Mouse (Mus musculus) limb, embryonic 15.5 days (tissue): ENCODE data around the gene Tyk2. TPM values are rescaled to one million over a fixed set of nuclear protein-coding genes. Genes with fewer than 3 reads are reported as not detected.

Experiments used
- ATAC-seq: fragments of 200-750 bp; cut with Nextera tagmentation; 2 replicates; pipeline ENCODE4 v1.8.0; 2017; ENCODE audit warnings: low read depth, moderate TSS enrichment; ENCODE audit not compliant: insufficient number of reproducible peaks, low FRiP score, low TSS enrichment
- H3K27ac ChIP-seq: fragments of 300-500 bp; sonication (generic); 2 replicates; pipeline ENCODE4 v1.5.1; 2015; ENCODE audit warnings: moderate library complexity, mild to moderate bottlenecking, inconsistent platforms
- H3K27me3 ChIP-seq: fragments of 300-500 bp; sonication (generic); 2 replicates; pipeline ENCODE4 v1.6.1; 2015; ENCODE audit warnings: inconsistent platforms
- H3K36me3 ChIP-seq: fragments of 300-500 bp; sonication (generic); 2 replicates; pipeline ENCODE4 v1.6.1; 2015; ENCODE audit warnings: inconsistent platforms
- H3K4me1 ChIP-seq: fragments of 300-500 bp; sonication (generic); 2 replicates; pipeline ENCODE4 v1.6.1; 2015; ENCODE audit warnings: inconsistent platforms
- H3K4me2 ChIP-seq: fragments of 300-500 bp; sonication (generic); 2 replicates; pipeline ENCODE4 v1.6.1; 2015; ENCODE audit warnings: mild to moderate bottlenecking, inconsistent platforms
- H3K4me3 ChIP-seq: fragments of 300-500 bp; sonication (generic); 2 replicates; pipeline ENCODE4 v1.5.1; 2015; ENCODE audit warnings: mild to moderate bottlenecking, inconsistent platforms
- H3K9ac ChIP-seq: fragments of 300-500 bp; sonication (generic); 2 replicates; pipeline ENCODE4 v1.6.1; 2015; ENCODE audit warnings: inconsistent platforms
- H3K9me3 ChIP-seq: fragments of 300-500 bp; sonication (generic); 2 replicates; pipeline ENCODE4 v1.6.1; 2016; ENCODE audit warnings: inconsistent platforms
- WGBS: fragments of 180-500 bp; shearing (Covaris S2); methylation state at CpG from one replicate; pipeline ENCODE4 v1.1.7; 2015; 5-methylcytosine and 5-hydroxymethylcytosine counted together
- polyA plus RNA-seq: library from polyadenylated mRNA; unstranded; fragments of >200 nt; fragmentation: Nextera tagmentation; extraction: Ambion mirVana; gene quantifications from 2 replicates; pipeline ENCODE4 v1.2.1, GENCODE M21; 2015

The Tyk2 gene
- polyA plus RNA-seq, 1 experiment from 2014 or later, result 13.1 TPM

GRCm38 (mm10) chr9:21125502-21126258, 5.4 kb downstream of the Tyk2 start:
- peaks cover 61% of the 10 kb centered on the region for H3K36me3 ChIP-seq
- ATAC-seq, result no peak
- H3K27ac ChIP-seq, result no peak overlapping the region

GRCm38 (mm10) chr9:21124837-21125236, 6.2 kb downstream of the Tyk2 start:
- H3K27me3 ChIP-seq, result no peaks in the 10 kb centered on the region
- H3K27ac ChIP-seq, result no peak overlapping the region
- H3K9me3 ChIP-seq, result no peaks in the 10 kb centered on the region
- ATAC-seq, result no peak
- WGBS, result 83% methylated on average over 5 of the region's 5 CpGs
- no peak overlapping the region for H3K4me2 ChIP-seq
- H3K4me1 ChIP-seq, result 0 out of 2 replicates have a peak, but pooled peaks cover 1% of the 10 kb centered on the region
- H3K4me3 ChIP-seq, result no peak overlapping the region
- H3K9ac ChIP-seq, result no peak overlapping the region
- H3K36me3 ChIP-seq, result peaks cover 70% of the 10 kb centered on the region

More at GRCm38 (mm10) chr9:21125502-21126258, 5.4 kb downstream of the Tyk2 start:
- 84% methylated on average over 9 of the region's 9 CpGs for WGBS
- Histone ChIP-seq H3K4me1 (peaks cover 10% of the 10 kb centered on the region), H3K9me3 (no peaks in the 10 kb centered on the region), H3K9ac (no peak overlapping the region), H3K4me2 (no peak overlapping the region), H3K27me3 (no peaks in the 10 kb centered on the region), H3K4me3 (no peak overlapping the region)

GRCm38 (mm10) chr9:21121483-21121882, 9.6 kb downstream of the Tyk2 start:
- peaks cover 61% of the 10 kb centered on the region for H3K36me3 ChIP-seq
- no peak overlapping the region for H3K4me2 ChIP-seq
- no peak; the same call in 1 of the 2 replicates for ATAC-seq
- H3K9me3 ChIP-seq, result no peaks in the 10 kb centered on the region
- H3K9ac ChIP-seq, result no peak overlapping the region
- no peak overlapping the region for H3K27ac ChIP-seq
- no peaks in the 10 kb centered on the region for H3K27me3 ChIP-seq
- no peak overlapping the region for H3K4me3 ChIP-seq
- H3K4me1 ChIP-seq, result no peaks in the 10 kb centered on the region
- WGBS, result 83% methylated on average over 16 of the region's 16 CpGs

GRCm38 (mm10) chr9:21117073-21117472, 14.0 kb downstream of the Tyk2 start:
- no peaks in the 10 kb centered on the region for H3K9me3 ChIP-seq
- H3K27ac ChIP-seq, result no peak overlapping the region
- H3K27me3 ChIP-seq, result no peaks in the 10 kb centered on the region
- peaks cover 51% of the 10 kb centered on the region for H3K36me3 ChIP-seq
- WGBS, result 74% methylated on average over 6 of the region's 6 CpGs
- no peak overlapping the region for H3K4me2 ChIP-seq
- H3K9ac ChIP-seq, result no peak overlapping the region
- H3K4me1 ChIP-seq, result no peaks in the 10 kb centered on the region
- no peak for ATAC-seq
- no peak overlapping the region for H3K4me3 ChIP-seq

- Histone ChIP-seq H3K4me1 (no peaks in the 10 kb centered on the region), H3K9me3 (no peaks in the 10 kb centered on the region), H3K36me3 (peaks cover 42% of the 10 kb centered on the region), H3K27ac (no peak overlapping the region), H3K4me3 (no peak overlapping the region), H3K27me3 (no peaks in the 10 kb centered on the region), H3K4me2 (no peak overlapping the region), H3K9ac (no peak overlapping the region)
- no peak for ATAC-seq
- WGBS, result 88% methylated on average over 8 of the region's 8 CpGs
Observed at GRCm38 (mm10) chr9:21115105-21115504, 15.9 kb downstream of the Tyk2 start.

- Histone ChIP-seq H3K27ac (no peak overlapping the region), H3K4me2 (no peak overlapping the region), H3K9ac (no peak overlapping the region), H3K4me1 (no peaks in the 10 kb centered on the region), H3K4me3 (no peak overlapping the region), H3K27me3 (no peaks in the 10 kb centered on the region), H3K9me3 (no peaks in the 10 kb centered on the region), H3K36me3 (peaks cover 41% of the 10 kb centered on the region)
- ATAC-seq, result no peak
- WGBS, result 87% methylated on average over 7 of the region's 7 CpGs
Observed at GRCm38 (mm10) chr9:21114190-21114589, 16.9 kb downstream of the Tyk2 start.

- Histone ChIP-seq H3K27ac (no peak overlapping the region), H3K27me3 (no peaks in the 10 kb centered on the region), H3K9ac (no peak overlapping the region), H3K9me3 (no peaks in the 10 kb centered on the region), H3K36me3 (peaks cover 46% of the 10 kb centered on the region), H3K4me2 (no peak overlapping the region), H3K4me1 (no peaks in the 10 kb centered on the region), H3K4me3 (no peak overlapping the region)
- ATAC-seq, result no peak
- WGBS, result 85% methylated on average over 6 of the region's 6 CpGs
Observed at GRCm38 (mm10) chr9:21113751-21114150, 17.3 kb downstream of the Tyk2 start.

GRCm38 (mm10) chr9:21107607-21108237, 23.3 kb downstream of the Tyk2 start:
- Histone ChIP-seq H3K4me3 (no peak overlapping the region), H3K27me3 (no peaks in the 10 kb centered on the region), H3K9ac (no peak overlapping the region), H3K9me3 (no peaks in the 10 kb centered on the region), H3K4me1 (no peaks in the 10 kb centered on the region), H3K36me3 (peaks cover 31% of the 10 kb centered on the region), H3K27ac (no peak overlapping the region), H3K4me2 (no peak overlapping the region)
- no peak for ATAC-seq
- WGBS, result 45% methylated on average over 23 of the region's 23 CpGs

- H3K9me3 ChIP-seq, result no peaks in the 10 kb centered on the region
- H3K9ac ChIP-seq, result no peak overlapping the region
- no peaks in the 10 kb centered on the region for H3K4me1 ChIP-seq
- H3K4me3 ChIP-seq, result no peak overlapping the region
- peaks cover 28% of the 10 kb centered on the region for H3K36me3 ChIP-seq
- H3K27ac ChIP-seq, result no peak overlapping the region
- no peaks in the 10 kb centered on the region for H3K27me3 ChIP-seq
- no peak overlapping the region for H3K4me2 ChIP-seq
- WGBS, result 74% methylated on average over 5 of the region's 5 CpGs
- no peak for ATAC-seq
Observed at GRCm38 (mm10) chr9:21105760-21106564, 25.1 kb downstream of the Tyk2 start.

GRCm38 (mm10) chr9:21104814-21105213, 26.2 kb downstream of the Tyk2 start:
- Histone ChIP-seq H3K36me3 (peaks cover 19% of the 10 kb centered on the region), H3K4me1 (peaks cover 6% of the 10 kb centered on the region), H3K27me3 (no peaks in the 10 kb centered on the region), H3K9me3 (no peaks in the 10 kb centered on the region), H3K4me3 (no peak overlapping the region), H3K27ac (no peak overlapping the region), H3K9ac (no peak overlapping the region), H3K4me2 (no peak overlapping the region)
- WGBS, result 80% methylated on average over 6 of the region's 6 CpGs
- no peak for ATAC-seq

- H3K9me3 ChIP-seq, result no peaks in the 10 kb centered on the region
- peaks cover 3% of the 10 kb centered on the region for H3K36me3 ChIP-seq
- 95% methylated on average over 2 of the region's 2 CpGs for WGBS
- peaks cover 6% of the 10 kb centered on the region for H3K4me1 ChIP-seq
- H3K4me3 ChIP-seq, result no peak overlapping the region
- H3K27ac ChIP-seq, result no peak overlapping the region
- ATAC-seq, result no peak
- no peak overlapping the region for H3K9ac ChIP-seq
- H3K27me3 ChIP-seq, result no peaks in the 10 kb centered on the region
- no peak overlapping the region for H3K4me2 ChIP-seq
Observed at GRCm38 (mm10) chr9:21102076-21102475, 29.0 kb downstream of the Tyk2 start.
